Mouse (Mus musculus): ENCODE results near the gene Lgr4.

The Lgr4 gene

GRCm38 (mm10) chr2:109984930-109985329 is 67.5 kb downstream of the Lgr4 start:
- no peak for DNase-seq

GRCm38 (mm10) chr2:109985560-109985959 is 68.1 kb downstream of the Lgr4 start:
- DNase-seq: no peak

- no peak for DNase-seq
Measured at GRCm38 (mm10) chr2:109986036-109986785, 68.8 kb downstream of the Lgr4 start.

GRCm38 (mm10) chr2:109987946-109988345 is 70.5 kb downstream of the Lgr4 start:
- DNase-seq: no peak

DNA sequence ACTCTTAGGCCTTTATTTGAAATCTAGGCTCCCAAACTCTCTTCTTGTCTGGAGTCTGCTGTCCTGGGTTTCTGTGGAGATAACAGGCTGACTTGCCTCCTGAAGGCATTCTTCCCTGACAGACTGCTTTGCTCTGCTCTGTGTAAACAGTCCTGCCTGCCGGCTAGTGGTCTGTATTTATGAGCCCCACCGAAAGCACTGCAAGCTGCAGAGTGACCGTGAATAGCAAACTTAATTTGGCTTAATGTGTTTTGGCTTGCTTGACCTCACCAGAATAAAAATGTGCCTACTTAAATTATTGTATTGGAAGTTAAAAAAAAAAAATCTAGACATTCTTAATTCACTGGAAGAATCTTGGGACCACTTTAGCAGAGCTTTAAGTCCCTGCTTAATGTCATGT is 71.7 kb downstream of the Lgr4 start:
- DNase-seq: no peak

- no peak for DNase-seq
Measured at GRCm38 (mm10) chr2:109989679-109990473, 72.4 kb downstream of the Lgr4 start.

- DNase-seq: no peak
Measured at GRCm38 (mm10) chr2:109991754-109992153, 74.3 kb downstream of the Lgr4 start.

DNA sequence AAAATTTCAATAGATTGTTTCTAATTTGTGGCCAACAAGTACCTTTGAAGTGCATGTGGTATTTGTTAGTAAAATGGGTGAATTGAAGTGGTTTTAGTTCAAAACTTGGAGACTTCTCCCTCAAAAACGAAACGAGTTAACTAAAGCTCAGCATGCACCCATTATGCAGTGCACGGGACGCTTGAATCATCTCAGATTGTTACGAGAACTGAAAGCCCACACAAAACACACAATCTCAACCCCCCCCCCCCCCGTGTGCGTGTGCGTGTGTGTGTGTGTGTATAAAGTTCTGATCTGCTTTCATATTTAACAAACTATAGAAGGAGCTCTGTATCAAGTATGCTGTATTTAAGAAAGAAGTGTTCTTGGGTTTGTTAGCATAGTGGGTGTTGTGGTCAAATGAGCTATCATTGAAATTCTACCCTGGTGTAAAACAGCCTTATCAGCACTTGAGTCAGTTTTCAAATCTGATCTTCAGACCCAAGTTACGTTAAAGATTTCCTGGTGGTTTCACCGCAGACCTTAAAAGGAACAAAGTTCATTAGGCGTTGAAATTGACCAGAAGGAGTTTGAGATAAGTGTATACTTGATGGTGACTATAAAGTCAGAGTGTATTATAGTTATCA is 75.1 kb downstream of the Lgr4 start:
- DNase-seq: no peak

DNA sequence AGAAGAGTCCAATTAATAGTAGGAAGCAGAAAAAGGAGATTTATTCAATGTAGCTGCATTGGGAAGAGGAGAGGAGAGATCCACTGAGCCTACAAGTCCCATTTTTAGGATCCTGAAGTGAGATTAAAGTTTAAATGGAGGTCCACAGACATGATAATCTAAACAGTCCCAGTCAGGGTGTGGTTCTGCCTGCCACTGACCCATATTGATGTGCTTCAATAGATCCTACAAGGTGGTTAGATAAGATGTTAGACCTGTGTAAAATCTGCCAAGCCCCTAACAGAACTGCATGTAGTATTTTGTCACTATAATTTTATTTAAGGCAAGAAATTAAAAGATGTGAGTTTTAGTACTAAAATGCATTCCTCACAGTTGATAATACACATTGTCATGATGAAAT is 76.0 kb downstream of the Lgr4 start:
- DNase-seq: no peak

DNA sequence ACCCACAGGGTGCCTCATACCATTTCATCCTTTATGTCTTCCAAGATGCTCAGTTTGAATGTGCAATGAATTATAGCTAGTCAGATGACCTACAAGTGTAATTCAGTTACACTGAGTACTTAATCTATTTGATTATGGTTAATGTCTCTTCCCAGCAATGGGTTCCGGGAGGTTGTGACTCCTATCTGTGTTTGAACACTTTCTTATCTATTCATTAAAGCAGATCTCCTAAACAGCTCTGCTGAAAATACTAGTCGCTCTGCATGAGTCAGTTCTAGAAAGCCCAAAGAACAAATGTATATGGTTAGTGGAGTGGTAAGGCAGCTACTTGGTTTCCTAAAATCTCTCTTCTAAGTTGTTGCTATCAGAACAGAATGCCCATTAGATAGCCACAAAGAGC is 77.6 kb downstream of the Lgr4 start:
- DNase-seq: no peak

DNA sequence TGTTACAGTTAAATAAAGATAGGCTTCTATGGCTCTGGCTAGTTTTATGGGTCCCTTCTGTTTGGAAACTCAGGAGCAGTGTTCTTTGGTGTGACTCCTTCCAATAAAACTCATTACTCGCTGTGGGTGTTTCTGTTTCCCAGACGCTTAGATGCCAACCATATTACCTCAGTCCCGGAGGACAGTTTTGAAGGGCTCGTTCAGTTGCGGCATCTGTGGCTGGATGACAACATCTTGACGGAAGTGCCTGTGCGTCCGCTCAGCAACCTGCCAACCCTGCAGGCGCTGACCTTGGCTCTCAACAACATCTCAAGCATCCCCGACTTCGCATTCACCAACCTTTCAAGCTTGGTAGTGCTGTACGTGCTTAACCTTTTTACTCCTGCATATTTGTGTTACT is 79.0 kb downstream of the Lgr4 start:
- no peak for DNase-seq

DNA sequence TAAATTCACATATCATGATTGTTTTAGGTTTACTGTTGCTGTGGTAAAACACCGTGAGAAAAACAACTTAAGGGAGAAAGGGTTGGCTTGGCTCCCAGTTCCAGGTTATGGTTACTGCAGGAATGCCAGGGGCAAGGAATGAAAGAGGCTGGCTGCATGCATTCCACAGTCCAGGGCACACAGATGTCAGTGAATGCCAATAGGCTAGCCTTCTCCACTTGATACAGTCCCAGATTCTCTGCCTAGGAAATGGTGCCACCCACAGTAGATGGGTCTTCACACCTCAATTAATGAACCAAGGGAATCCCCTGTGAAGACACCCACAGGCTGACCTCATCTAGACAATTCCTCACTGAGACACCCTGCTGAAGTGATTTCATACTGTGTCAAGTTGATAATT is 87.2 kb downstream of the Lgr4 start:
- no peak for DNase-seq

DNA sequence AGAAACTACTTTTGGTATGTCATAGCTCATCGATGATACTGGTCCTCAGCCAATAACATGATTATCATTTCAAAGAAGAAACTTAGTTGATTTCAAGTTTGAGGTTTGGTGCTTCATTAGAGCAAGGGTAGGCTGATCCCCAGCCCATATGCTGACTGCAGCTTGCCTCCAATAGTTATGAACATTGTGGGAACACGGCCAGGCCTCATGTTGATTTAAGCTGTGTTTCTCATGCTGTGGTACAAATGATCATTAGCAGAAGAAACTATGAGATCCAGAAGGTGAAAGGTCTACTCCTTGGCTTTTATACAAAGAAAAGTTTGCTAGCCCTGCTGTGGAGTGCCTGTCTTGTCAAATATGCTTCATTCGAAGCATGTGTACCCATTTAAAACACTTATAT is 87.7 kb downstream of the Lgr4 start:
- peak; percentile 32 for DNase-seq

DNA sequence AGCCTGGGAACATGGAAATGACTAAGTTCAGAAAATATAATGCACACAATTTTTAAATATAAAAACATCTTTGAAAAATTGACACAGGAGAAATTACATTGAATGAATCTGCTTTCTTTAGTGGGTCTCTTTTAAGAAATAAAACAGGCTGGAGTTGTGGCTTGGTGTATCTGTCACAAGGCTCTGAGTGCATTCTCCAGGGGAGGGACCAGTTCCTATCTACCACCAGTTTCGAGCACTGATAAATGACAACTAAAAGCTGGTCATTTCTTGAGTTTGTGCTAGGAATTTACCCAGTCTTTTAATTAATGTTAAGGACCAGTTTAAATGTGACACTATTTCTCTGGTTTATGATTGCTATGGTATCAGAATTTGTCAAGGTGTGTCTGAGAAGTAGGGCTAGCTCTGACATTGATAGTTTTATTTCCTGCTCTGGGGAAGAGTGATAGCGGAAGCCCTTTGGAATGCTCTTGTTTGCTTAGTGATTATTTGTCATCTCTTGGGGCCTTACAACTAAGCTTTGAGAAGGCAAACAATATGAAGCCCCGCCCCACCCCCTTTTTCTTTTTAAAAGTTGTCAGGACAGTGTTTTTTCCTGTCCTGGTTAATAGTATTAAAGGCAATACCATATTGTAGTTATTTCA is 88.3 kb downstream of the Lgr4 start:
- no peak for DNase-seq

DNA sequence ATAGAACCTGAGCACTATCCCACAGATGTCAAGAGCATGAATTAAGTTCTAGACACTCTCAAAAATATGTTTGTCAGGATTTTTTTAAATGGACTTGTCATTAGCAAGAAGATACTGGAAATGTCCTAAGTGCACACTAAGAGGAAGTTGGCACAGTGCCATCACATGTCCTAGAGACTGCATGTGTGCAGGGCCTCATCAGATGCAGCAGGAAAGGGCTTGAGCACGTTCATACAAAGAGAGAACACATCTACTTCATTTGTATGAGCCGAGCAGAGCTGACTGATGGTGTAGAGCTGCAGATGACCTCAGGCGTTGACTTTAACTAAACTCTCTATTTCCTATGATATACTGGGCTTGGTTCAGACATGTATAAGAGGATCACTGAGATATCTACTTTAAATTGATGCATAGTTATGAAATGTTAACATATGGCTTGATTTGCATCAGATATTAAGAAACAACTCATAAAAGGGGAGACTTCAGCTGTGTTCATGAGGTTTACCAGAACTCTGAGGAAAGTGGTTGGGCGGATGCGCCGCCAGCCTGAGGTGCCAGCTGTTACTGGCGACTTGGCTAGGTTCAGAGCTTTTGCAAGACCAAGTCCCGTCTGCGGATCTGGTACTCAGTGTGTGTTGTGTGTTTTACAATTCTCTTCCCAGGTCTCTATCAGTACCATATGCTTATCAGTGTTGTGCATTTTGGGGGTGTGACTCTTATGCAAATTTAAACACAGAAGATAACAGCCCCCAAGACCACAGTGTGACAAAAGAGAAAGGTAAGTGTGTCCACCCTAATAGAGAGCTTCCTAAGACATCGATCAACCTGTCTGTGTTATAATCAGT is 90.2 kb downstream of the Lgr4 start:
- no peak for DNase-seq

DNA sequence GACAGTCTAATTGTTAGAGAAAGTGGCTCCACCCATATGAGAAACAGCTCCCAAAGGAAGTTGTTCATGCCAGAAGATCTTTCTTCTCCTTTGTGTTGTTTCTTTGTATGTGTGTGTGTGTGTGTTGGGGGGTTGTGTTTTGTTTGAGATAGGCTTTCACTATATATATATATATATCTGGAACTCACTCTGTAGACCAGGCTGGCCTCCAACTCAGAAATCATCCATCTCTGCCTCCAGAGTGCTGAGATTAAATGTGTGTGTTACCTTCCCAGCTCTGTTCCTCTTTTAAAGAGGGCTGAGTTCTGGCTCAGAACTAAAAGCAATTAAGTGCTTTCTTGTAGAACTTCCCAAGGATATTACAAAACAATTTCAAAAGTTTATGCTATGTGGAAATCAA is 92.0 kb downstream of the Lgr4 start:
- DNase-seq: no peak

DNA sequence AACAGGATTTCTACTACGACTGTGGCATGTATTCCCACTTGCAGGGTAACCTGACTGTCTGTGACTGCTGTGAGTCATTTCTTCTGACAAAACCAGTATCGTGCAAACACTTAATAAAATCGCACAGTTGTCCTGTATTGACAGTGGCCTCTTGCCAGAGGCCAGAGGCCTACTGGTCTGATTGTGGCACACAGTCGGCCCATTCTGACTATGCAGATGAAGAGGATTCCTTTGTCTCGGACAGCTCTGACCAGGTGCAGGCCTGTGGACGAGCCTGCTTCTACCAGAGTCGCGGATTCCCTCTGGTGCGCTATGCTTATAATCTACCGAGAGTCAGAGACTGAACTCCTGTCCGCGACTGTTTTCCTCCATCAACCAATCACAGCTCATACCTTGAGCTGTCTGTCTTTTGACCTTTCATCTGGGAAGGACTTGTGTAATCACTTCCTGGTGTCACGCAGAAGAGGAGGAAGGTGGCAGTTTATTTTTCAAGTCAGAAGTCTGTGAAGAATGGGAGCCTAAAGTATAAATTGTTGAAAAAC is 94.8 kb downstream of the Lgr4 start:
- DNase-seq: no peak

GRCm38 (mm10) chr2:110017087-110017486 is 99.6 kb downstream of the Lgr4 start:
- no peak for DNase-seq

DNA sequence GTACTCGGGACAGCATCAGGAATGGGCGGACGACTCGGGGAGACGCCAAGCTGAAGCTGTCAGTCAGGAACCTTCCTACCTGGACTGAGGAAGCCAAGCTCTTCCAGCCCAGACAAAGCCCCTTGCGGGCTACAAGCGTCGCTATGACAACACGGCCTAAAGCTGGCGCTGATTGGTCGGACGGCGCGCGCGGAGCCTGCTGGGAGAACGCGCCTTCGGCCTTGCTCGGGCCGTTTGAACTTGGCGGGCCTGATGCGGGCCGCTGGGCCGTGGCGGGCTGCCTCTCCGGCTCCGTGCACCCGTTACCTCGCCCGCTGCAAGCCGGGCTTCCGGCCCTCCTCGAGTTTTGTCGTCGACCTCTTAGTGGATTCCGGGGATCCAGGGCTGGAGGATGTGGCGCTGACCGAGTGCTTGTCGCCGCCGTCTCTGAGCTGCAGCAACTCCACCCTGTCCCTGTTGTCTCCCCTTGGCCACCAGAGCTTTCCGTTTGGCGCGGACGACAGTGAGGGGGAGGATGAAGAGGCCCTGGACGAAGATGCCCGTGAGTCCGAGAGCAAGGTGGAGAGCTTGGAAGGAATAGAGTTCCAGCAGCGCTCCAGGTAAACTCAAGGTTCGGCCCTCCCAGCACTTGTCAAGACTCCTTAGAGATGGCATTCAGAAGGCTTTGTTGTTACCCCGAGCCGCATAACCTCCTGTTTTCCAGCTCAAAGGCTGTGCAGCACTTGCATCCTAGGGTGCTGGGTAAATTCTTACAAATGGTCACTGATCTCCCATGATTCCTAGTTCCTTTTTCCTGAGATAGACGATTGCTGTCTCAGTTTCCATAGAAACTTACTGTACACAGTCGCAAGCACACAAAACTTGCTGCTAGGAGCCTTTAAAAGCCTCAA is 100.4 kb downstream of the Lgr4 start, which contains the start of gene Ccdc34:
Gene Ccdc34 (plus strand): TSS at position 202 of the 890 bp plus-strand sequence.
- peak; percentile 86 for DNase-seq

DNA sequence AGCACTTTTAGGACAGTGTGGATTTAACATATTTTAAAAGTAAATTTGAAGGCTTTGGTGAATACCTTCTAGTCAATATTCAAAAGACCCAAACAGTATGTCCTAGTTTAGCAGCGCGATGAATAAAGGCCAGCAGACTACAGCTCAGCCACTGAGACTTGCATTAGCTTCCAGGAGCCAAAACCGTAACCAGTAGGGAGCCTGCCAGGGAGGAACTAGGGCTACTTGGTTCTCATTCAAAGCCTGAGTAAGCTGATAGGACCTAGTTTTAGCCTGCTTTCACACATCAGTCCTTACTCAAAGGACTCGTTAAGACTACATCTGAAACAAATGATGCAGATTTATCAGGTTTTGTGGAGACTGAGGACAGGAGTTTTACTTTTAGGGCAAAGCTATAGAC is 102.2 kb downstream of the Lgr4 start:
- no peak for DNase-seq

- no peak for DNase-seq
Measured at GRCm38 (mm10) chr2:110020430-110020829, 103.0 kb downstream of the Lgr4 start.

Data from cerebellum, adult 8-10 months (tissue).